In genomic region chr12:82485466-82485865, GRCm38 (mm10) we compare ENCODE assay signal across 12 mouse cellular contexts.
"Had no signal": no experiment of that assay in that cellular context is flagged by ENCODE, and none has a peak within 500 bp of the region (broad histone marks: within the 10 kb centered on the region; RNA-seq: fewer than 3 reads in every experiment).

No protein-coding gene starts in this region.

- H3K4me1 ChIP-seq: midbrain, embryonic 13.5 days; neural tube, embryonic 15.5 days had no signal

- DNase-seq: left cerebral cortex, postnatal 4 days; lung, adult 18-20 months; right cerebral cortex, postnatal 4 days; spleen, adult 18-20 months; thymus, adult 18-20 months; thymus, postnatal 14 days had no signal

- H3K36me3 ChIP-seq: limb, embryonic 13.5 days; midbrain, embryonic 13.5 days; neural tube, embryonic 15.5 days had no signal

- H3K27me3 ChIP-seq: limb, embryonic 13.5 days; midbrain, embryonic 13.5 days; neural tube, embryonic 15.5 days had no signal

- H3K4me3 ChIP-seq: limb, embryonic 13.5 days; midbrain, embryonic 13.5 days; myocyte; neural tube, embryonic 15.5 days had no signal

- ATAC-seq: midbrain, embryonic 13.5 days had no signal

- H3K9ac ChIP-seq: limb, embryonic 13.5 days; liver, embryonic 14.5 days; midbrain, embryonic 13.5 days; neural tube, embryonic 15.5 days had no signal

- H3K27ac ChIP-seq: kidney, postnatal 0 days; limb, embryonic 13.5 days; liver, embryonic 14.5 days; midbrain, embryonic 13.5 days; neural tube, embryonic 15.5 days had no signal

- H3K9me3 ChIP-seq: midbrain, embryonic 13.5 days had no signal

- H3K4me2 ChIP-seq: limb, embryonic 13.5 days; midbrain, embryonic 13.5 days; neural tube, embryonic 15.5 days had no signal
